Mouse (Mus musculus) frontal cortex, postnatal 14 days (tissue): Measurements from ENCODE around the gene Mrtfa.
"Not testable (repeated sequence)": the region's sequence is repeated elsewhere in the genome, so short reads cannot be mapped to it uniquely, and the experiment has no call there.

Source experiments
- DNase-seq, 2 experiments: peaks; one replicate each; pipeline ENCODE4 v3.0.0; 2022; ENCODE audit warnings: low spot score in 2 of 2

Mrtfa gene

GRCm38 (mm10) chr15:81190630-81191178, at the start of gene Mrtfa:
Gene Mrtfa (minus strand): TSS chr15:81190757.
- DNase-seq = peak; percentile 99

- DNase-seq = no peak
Observed at GRCm38 (mm10) chr15:81239794-81240343, 49.3 kb upstream of the Mrtfa start.

DNA sequence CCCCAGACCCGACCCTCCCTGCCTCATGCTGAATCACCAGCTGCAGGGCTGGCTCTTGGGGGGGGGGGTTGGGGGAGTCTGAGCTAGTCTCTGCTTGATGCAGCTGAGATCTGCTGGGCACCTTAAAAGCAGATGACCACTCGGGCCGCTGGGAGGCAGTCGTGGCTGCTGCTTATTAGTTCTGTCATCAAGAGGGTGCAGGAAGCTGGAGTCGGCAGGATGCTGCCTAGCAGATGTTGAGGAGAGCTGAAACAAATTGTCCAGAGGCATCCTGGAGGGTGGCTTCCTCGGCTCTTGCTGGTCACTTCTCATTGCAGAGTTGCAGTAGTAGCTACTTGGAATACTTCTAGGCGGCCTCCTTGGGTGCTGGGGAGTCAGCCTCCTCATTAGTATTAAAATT, 48.7 kb upstream of the Mrtfa start:
- no peak for DNase-seq

- no peak for DNase-seq
Observed at GRCm38 (mm10) chr15:81237471-81237870, 46.9 kb upstream of the Mrtfa start.

GRCm38 (mm10) chr15:81236062-81236461, 45.5 kb upstream of the Mrtfa start:
- no peak for DNase-seq

DNA sequence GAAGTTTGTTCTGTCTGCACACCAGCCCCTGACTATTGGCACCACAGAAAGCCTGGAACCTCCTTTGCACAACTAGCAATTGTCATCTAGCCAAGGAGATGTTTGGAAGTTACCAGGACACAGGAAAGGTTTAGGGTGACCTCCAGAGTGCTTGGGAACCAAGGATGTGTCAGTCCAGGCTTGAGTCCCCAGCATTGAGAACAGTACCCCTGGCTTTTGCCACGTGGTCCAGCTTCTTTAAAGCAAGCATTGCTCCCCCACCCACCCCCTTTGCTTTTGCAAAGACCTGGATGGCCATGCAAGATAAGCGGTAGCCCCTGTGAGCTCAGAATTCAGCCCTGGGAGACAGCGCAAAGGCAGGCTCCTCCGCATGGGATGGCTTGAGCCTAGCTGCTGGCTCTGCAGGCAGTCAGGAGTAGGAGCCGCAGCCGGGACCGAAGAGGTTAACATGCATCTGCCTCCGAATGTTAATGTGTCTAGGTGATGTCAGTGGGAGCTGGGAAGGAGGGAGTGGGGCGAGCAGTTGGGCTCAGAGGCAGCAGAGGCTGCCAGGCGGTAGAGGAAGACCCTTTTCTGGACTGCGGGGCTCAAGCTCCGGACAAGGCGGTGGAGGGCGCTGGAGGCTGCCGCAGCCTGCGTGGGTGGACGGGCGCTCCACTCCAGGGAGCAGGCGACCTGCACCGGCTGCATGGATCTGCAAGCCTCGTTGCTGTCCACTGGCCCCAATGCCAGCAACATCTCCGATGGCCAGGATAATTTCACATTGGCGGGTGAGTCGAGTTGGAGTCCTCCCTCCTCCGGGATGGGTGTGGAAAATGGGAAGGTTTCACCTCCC, 44.7 kb upstream of the Mrtfa start, which contains the start of gene Mchr1:
Mchr1 (plus strand) TSS at position 414 of the 835 bp plus-strand sequence.
- DNase-seq = peak; percentile 70

DNA sequence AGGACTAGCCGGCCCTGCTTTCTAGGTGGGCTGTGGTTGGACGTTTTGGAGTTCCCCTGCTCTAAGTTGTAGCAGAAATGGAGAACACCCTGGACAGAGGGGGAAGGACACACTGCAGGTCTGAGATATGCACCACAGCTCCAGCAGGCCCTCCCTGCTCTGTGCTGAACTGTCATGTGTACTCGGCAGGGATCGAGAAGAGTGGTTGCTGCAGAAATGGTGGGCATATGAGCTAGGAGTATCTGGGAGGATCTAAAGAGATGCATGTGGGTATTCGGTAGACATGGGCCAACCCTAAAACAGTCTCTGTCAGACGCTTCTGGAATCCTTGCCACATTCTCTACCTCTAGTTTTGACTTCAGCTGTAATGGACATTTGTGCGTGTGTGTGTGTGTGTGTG, 40.8 kb upstream of the Mrtfa start:
- DNase-seq = no peak

DNA sequence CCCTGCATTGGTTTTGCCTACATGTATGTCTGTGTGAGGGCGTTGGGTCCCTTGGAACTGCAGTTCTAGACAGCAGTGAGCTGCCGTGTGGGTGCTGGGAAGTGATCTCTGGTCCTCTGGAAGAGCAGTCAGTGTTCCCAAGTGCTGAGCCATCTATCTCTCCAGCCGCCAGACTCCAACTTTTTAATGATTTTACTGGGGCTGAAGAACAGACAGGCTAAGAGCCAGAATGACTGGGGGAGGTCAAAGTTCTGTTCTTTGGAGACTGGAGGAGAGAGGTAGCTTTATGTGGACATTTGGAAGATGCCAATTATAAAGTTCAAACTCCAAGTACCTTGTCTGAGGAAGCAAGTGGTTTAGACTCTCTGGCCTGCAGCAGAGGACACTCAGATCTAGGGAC, 39.2 kb upstream of the Mrtfa start:
- DNase-seq = no peak

DNA sequence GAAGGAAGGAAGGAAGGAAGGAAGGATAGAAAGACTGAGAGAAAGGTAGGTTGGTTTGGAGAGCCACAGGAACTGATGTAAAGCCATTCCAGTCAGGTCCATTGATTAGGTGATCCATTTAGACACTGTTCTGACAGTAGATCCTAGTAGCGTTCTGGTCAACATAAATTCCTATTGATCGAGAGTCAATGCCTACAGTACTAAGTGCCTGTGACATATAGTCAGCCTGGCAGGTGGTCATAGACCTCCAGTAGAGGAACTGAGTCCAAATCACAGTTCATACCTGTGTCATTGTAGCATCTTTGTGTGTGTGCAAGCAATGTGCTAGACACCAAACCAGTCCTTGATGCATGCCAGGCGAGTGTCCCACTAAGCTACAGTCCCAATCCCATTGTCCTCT, 37.7 kb upstream of the Mrtfa start:
- no peak for DNase-seq

- DNase-seq = no peak
Observed at GRCm38 (mm10) chr15:81227275-81227674, 36.7 kb upstream of the Mrtfa start.

DNA sequence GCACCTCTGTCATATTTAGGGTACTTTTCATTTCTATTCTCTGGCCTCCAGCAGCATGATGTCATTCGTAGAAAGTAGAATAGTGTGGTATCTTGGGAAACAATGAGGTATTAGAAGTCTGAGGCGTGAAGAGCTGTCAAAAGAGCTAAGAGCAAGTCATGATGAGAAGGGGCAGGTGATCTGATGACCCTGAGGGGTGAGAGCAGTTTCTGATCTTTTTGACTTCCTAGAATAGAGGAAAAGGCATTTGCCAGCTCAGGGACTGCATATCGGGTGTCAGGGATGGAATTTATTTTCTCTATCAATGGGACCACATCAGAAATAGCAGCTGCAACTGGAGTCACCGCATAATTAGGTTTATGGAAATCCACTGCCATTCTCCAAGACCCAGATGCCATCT, 36.2 kb upstream of the Mrtfa start:
- DNase-seq = no peak

DNA sequence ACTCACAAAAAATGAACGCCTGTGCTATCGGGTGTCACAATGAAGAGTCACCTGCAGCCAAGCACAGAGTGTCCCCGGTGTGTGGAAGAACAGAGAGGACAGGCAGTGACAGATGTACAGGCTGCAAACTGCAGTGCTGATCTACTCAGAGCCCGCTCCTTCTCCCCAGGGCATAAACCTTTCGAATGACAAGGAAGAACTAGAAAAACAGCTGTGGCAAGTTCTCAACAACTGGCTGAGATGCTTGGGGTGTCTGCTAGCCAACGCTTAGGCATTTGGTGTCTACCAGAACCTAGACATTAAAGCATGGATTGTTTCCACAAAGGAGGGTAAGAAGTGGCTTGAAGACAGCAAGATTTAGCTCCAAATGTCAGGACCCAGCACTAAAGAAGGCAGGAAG, 35.2 kb upstream of the Mrtfa start:
- DNase-seq = no peak

DNA sequence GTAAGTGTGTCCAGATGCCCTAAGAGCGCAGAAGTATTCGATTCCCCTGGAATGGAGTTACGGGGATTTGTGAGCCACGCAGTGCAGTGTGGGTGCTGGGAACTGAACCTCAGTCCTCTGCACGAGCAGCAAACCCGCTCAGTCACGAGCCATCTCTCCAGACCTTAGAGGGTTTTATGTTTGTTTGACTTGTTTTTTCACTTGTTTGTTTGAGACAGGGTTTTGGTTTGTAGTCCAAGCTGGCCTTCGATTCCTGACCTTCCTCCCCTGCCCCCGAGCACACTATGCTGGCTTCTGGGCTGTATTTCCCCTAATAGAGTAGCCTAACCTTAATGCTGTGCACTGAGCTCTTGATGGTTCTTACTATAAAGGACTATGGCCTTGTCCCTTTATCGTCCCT, 34.5 kb upstream of the Mrtfa start:
- DNase-seq = no peak

DNA sequence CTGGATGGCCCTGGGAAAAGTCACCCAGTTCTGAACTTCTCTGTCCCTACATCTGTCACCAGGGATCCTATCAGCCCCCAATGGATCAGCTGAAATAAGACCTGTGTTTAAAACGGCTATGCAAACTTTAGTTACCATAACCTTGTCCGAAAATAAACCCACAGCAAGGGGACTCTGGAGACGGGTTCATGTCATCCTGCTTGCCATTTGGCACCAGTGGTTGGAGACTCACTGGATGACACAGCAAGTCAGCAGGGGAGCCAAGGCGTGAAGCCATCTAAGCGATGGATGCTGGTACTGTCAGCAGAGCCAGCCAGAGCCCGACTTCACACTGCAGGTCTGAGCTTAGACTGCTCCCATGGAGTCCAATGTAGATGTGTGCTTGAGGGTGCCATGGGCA, 30.9 kb upstream of the Mrtfa start:
- no peak for DNase-seq

GRCm38 (mm10) chr15:81220051-81220450, 29.5 kb upstream of the Mrtfa start:
- DNase-seq = not testable (repeated sequence)

DNA sequence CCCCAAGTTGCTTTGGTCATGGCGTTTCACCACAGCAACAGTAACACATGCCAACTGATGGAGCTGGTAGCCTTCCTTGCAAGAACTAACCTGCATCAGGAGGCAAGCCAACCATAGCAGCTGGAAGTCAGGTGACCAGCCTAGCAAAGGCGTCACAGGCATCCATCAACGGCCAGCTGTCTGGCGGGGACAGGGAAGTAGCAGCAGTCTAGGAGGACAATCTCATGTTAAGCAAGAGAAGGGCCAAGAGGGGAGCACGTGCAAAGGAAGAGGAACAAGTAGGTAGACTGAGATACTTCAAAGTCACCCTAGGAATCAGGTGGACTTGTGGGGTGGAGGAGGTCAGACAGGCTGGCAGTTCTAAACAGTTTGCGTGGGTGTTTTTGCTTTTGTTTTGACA, 28.5 kb upstream of the Mrtfa start:
- no peak for DNase-seq

GRCm38 (mm10) chr15:81216906-81217653, 26.5 kb upstream of the Mrtfa start:
- DNase-seq = peak in 1 of 2 experiments; percentile 50

GRCm38 (mm10) chr15:81212976-81213375, 22.4 kb upstream of the Mrtfa start:
- no peak for DNase-seq

DNA sequence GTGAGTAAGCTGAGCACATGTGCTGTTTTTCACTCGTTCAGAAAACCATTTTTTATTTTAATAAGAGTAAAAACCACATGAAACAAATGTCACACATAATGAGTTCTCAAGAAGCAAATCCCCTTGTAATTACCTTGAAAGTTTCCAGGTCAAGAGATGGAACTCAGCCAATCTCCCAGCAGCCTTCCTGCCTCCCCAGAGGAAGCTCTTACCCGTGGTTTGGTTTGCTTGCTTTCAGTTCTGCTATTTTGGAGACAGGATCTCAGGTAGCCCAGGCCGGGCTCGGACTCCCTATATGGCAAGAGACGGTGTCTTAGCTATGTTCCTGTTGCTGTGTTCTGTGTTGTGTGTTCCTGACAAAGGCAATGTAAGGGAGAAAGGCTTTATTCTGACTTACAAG, 19.9 kb upstream of the Mrtfa start:
- DNase-seq = no peak

- DNase-seq = no peak
Observed at GRCm38 (mm10) chr15:81202462-81202861, 11.9 kb upstream of the Mrtfa start.

DNA sequence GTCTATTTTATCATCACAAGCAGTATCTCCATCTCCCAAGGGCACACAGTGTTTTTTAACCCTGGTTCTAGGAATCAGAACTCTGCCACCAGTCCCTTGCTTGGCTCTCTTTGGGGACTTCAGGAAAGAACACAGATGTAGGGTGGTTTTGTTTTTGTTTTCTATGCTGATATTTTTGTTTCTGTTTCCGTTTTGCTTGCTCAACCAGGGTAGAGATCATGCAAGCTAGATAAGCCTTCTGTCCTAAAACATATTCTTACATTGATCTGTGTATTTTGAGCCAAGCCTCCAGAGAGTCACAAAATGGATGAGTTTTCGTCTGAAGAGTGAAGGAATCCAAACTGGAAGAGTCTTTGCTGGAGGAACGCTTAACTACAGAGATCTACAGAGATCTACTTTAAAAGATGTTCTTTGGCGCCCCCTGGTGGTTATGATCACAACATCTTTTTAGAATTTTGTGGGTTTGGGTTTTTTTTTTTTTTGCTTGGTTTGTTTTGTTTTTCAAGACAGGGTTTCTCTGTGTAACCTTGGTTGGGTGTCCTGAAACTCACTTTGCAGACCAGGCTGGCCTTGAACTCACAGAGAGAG, 8.9 kb upstream of the Mrtfa start:
- DNase-seq = peak in 1 of 2 experiments; percentile 40

DNA sequence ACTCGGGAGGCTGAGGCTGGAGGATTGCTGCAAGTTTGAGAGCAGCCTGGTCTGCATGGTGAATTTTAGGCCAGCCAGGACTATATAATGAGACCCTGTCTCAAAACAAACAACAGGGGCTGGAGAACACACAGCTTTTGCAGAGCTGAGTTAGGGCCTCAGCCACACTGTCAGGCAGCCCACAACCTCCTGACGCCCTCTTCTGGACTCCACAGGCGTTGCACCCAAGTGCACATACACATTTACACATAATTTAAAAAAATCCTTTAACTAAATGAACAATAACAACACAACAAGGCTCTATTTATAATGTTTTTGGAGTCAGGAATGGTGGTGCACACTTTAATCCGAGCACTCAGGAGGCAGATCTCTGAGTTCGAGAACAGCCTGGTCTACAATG, 7.9 kb upstream of the Mrtfa start:
- DNase-seq = no peak
